Mouse (Mus musculus) brown adipose tissue, adult 24 weeks (tissue): Measurements from ENCODE around the gene Snx14. TPM values are rescaled to one million over a fixed set of nuclear protein-coding genes. Genes with fewer than 3 reads are reported as not detected.

Source experiments
- H3K27ac ChIP-seq: fragments of 200-500 bp; replicated peaks from 2 replicates; pipeline ENCODE4 v1.5.1; 2012; ENCODE audit warnings: low read depth, mild to moderate bottlenecking, low read length
- H3K4me1 ChIP-seq: fragments of 200-500 bp; 2 replicates; pipeline ENCODE4 v1.6.1; 2012; ENCODE audit warnings: low read length, mixed read lengths; ENCODE audit not compliant: control insufficient read depth, insufficient read depth, insufficient read length
- H3K4me3 ChIP-seq: fragments of 200-500 bp; 2 replicates; pipeline ENCODE4 v1.5.1; 2012; ENCODE audit warnings: low read depth, mild to moderate bottlenecking, low read length, moderate library complexity; ENCODE audit not compliant: insufficient read depth
- polyA plus RNA-seq: library from polyadenylated mRNA; stranded (reverse); fragments of >200 nt; gene quantifications from 2 replicates; pipeline ENCODE4 v1.2.4, GENCODE M21; 2012; ENCODE audit not compliant: missing spikeins, insufficient read depth, insufficient read length

The Snx14 gene
- polyA plus RNA-seq, 1 experiment, result 29.7 TPM

DNA sequence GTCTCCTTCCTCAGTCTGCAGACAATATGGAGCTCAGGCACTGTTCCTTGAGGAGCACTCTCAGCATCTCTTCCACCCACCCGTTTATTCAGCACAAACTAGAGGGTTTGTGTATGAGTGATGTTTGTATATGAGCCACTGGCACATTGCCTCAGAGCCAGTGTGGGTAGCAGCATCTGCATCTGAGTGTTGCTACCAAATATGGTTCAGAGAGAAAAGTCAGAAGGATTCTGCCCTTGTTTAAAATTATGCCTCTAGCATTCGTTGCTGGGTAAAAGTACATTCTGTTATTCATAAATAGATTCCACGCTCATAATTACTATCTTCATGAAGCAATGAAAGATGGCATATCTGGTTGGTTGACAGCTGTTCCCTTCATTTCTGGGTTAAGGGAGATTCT lies 96.1 kb downstream of the Snx14 start:
- Histone ChIP-seq H3K27ac (no peak overlapping the region), H3K4me1 (no peaks in the 10 kb centered on the region), H3K4me3 (no peak overlapping the region)

DNA sequence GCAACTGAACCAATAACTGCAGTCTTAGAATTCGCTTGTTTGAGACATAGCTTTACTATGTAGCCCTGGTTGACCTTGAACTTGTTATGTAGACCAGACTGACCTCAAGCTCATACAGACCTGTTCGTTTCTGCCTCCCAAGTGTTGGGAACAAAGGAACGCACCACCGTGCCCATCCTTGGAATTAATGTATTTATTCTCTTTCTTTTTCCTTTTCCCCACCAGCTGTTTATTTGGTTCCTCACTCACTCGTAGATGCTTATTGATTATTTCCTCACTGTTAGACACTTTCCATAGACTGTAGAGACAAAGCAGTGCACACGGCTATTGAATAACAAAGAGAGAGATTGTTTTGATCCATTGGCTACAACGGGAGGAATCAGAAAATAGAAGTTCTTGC lies 96.5 kb downstream of the Snx14 start:
- Histone ChIP-seq H3K4me3 (no peak overlapping the region), H3K27ac (no peak overlapping the region), H3K4me1 (no peaks in the 10 kb centered on the region)

DNA sequence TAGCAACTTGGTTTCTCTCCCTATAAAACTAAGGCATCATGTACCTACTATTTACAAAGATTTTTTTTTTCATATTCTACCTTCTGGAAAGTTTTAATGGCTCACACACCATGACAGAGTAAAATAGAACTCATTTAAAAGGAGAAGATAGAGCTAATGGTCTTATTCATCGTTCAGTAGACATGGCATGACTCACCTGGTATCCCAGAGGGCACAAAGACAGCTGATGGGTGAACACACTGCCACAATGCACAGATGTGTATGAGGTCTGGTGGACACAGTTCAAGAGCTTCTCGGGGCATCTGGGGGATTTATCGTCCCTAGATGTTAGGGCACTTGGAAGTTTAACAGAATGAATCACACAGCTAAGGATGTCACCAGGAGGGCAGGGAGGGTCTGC lies 97.9 kb downstream of the Snx14 start:
- H3K4me1 ChIP-seq, result no peaks in the 10 kb centered on the region
- H3K4me3 ChIP-seq, result no peak overlapping the region

DNA sequence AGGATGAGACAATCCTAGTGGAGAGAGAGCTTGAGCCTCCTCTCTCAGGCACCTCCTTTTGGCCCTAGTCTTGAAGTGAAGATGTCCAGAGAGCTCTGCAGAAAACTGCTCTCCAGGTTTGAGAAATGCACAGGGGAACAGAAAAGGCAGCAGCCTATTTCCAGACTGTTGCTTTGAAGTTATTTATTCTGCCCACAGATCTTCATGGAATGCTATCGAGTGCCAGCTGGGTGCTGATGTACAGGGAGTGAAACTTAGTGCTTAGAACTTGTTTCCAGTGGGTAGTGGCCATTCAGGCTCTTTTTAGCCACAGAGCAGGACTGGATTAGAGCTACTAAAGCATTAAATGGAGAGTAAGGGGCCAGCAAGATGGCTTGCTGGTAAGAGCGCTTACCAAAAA lies 102.9 kb downstream of the Snx14 start:
- no peak overlapping the region for H3K4me3 ChIP-seq
- no peaks in the 10 kb centered on the region for H3K4me1 ChIP-seq
- H3K27ac ChIP-seq, result no peak overlapping the region

More for the DNA sequence above, 97.9 kb downstream of the Snx14 start:
- H3K27ac ChIP-seq, result no peak overlapping the region

DNA sequence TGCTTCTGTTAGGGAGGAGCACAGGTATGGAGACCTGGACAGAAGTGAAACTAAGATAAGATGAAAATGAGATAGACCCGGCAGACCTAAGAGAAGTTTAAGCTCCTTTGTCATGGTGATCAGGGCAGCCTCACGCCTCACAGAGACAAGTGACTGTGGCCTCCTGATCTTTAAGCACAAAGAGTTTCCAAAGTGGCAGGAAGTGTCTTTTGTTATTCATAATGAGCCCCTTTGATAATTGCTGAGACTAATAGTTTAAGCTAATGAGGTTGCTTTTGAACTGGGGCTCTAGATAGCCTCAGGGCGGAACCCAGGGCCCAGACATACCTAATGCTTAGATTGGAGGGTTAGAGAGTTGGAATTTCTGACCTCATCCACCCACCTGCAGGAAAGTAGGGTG lies 106.3 kb downstream of the Snx14 start:
- no peaks in the 10 kb centered on the region for H3K4me1 ChIP-seq
- H3K27ac ChIP-seq, result no peak overlapping the region
- H3K4me3 ChIP-seq, result no peak overlapping the region

DNA sequence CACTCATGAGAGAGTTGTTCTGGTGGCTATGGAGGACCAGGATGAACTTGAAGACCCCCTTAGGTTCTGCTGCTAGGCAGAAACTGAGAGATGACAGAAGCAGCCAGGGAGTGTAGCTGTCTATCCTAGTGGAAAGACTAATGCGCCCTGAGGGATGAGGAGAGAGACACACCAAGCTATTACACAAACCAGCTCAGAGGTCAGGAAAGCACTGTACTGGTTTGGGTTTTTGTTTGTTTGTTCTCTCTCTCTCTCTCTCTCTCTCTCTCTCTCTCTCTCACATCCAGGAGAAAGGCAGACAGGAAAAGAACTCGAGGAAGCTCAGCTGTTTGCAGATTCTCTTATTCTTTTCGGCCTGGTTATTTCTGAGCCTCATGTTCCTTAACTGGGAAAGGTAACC lies 108.4 kb downstream of the Snx14 start:
- Histone ChIP-seq H3K4me1 (no peaks in the 10 kb centered on the region), H3K27ac (no peak overlapping the region), H3K4me3 (no peak overlapping the region)

DNA sequence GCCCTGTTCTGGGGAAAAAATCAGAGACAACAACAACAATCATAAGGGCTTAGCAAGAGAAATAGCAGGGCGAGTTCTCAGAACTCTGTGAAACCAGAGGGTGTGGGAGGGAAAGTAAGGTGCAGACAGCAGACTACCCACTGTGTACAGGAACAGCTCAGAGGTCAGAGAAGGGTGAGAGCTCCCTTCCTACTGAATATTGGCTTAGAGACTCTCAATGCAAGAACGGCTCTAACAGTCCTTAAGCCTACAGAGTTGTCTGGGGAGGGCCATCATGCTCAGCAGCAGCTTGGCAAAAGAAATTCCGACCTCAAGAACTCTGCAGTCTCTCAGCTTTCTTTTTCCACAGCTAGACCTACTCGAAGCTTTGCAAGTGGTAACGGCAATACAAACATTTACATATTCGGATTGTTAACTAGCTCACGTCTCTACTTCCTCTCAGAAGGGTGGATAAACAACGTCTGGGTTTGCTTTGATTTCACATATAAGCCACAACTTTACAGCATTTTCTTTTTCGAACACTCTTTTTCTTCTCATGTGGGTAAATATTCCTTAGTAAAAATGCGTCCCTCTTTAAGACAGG lies 109.5 kb downstream of the Snx14 start:
- Histone ChIP-seq H3K4me3 (no peak overlapping the region), H3K4me1 (no peaks in the 10 kb centered on the region), H3K27ac (no peak overlapping the region)

DNA sequence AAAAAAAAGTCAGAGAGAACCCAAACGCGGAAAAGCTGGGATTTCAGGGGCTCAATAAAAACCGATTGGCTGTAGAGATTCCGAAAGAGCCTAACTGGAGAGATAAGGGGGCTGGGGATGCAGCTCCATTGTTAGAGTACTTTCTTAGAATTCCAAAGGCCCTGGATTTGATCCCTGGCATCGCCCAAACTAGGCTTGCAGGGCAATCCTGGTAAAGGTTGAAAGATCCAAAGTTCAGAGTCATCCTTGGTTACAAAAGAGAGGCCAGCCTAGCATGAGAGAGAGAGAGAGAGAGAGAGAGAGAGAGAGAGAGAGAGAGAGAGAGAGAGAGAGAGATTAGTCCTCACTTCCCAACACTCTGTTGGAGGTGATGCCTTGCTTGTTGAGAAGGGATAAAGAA lies 110.1 kb downstream of the Snx14 start:
- no peak overlapping the region for H3K27ac ChIP-seq
- no peaks in the 10 kb centered on the region for H3K4me1 ChIP-seq
- no peak overlapping the region for H3K4me3 ChIP-seq

DNA sequence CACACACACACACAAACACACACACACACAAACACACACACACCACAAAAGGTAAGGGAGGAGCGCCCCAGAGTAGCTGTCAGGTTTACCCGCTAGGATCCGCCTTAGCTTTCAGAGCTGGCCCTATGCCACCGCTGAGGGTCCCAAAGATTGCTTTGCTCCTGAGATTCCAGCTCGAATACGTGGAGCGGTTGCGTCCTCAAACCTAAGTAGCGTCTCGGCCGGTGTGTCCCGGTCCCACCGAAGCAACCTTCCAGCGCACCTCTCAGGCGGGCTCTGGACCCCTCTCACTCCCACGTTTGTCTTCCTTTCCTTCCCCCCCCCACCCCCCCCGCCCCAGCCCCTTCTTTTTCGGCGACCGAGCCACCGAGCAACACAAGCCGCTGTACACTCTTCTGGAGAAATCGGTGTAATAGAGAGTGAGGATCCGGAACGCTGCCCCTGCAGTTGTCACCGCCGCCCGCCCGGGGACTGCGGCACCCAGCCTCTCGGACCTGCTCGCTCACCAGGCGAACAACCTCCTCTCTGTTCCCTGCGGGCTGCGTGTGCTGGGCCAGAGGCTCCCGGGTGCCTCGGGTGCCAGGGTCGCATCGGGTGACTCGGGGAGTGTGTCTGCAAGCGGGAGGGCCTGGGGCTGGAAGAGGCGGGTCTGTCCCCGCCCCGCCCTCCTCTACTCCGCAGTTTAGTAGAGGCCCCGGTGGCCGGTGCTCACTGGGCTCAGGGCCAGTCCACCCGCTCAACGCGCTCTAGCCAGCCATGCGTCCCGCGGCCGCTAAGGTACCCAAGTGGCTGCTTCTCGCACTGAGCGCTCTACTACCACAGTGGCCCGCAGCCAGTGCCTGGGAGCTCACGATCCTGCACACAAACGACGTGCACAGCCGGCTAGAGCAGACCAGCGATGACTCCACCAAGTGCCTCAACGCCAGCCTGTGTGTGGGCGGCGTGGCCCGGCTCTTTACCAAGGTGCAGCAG lies 111.5 kb downstream of the Snx14 start, which contains the start of gene Nt5e:
Gene Nt5e (plus strand): TSS at position 268 of the 972 bp plus-strand sequence.
- H3K4me3 ChIP-seq, result peak within 1 kb of the TSS; percentile 49
- H3K27ac ChIP-seq, result no peak within 1 kb of the TSS
- no peaks in the 10 kb centered on the region for H3K4me1 ChIP-seq

Other genes starting within 250 kb of the Snx14 start
- gene Nt5e, start 111.8 kb downstream of the Snx14 start, polyA plus RNA-seq, result 0.54 and 1.2 TPM in 2 replicates
- gene Gm20537, start 17.7 kb upstream of the Snx14 start, polyA plus RNA-seq, result not detected in 2 replicates
- 85.1 and 101 TPM in 2 replicates for gene Syncrip, start 43.6 kb upstream of the Snx14 start, polyA plus RNA-seq
- 3.9 and 5.0 TPM in 2 replicates for gene Zfp949, start 109.1 kb upstream of the Snx14 start, polyA plus RNA-seq
- gene Trim43a, start 141.9 kb upstream of the Snx14 start, polyA plus RNA-seq, result not detected in 2 replicates